Mouse (Mus musculus): ENCODE data around the gene Eif2b2.
A peak's percentile ranks its signal among the peaks of the same experiment; 100 is the strongest.

Eif2b2 gene

DNA sequence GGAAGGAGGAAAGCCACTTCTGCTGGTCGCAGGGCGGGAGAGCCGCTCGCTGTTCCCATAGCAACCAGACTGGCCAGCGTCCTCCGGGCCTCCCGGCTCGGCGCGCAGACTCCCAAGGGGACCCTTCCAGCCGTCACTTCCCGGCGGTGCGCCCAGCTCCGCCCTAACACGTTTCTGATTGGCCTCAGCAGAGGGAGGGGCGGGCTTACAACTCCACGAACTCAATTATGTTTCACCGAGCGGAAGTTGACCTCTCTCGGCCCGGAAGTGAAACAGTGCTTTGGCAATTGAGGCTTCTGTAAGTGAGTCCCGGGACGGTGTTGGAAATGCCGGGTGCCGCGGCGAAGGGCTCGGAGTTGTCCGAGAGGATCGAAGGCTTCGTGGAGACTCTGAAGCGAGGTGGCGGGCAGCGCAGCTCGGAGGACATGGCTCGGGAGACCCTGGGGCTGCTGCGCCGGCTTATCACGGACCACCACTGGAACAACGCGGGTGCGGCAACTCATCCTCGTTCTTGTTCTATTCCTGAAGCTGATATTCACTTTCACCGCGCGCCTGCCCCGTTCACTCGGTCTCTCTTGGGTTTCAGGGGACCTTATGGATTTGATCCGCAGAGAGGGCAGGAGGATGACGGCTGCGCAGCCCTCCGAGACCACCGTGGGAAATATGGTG, at the start of gene Eif2b2:
Eif2b2 (plus strand) TSS at position 246 of the 669 bp plus-strand sequence.
- peak; percentile 97 for DNase-seq (ENCODE audit: low read depth, low spot score)

DNA sequence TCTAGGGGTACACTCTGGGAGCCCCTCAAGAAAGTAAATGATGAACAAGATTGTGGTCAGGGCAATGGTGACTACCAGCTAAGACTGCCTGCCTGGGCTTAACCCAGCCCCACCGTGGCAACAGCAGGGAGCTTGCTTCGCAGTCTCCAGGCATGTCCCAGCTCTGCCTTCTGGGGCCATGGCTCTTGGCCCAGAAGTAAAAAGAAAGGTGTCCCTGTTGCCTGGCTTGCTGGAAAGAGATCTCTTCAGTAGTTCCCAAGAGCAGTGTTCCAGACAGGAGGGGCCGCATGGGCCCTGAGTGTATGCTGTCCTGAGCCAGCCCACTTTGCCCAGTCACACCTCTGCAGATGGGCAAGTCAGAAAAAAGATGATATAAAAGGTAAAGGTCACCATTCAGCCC, 49.4 kb upstream of the Eif2b2 start:
- DNase-seq (ENCODE audit: low read depth, low spot score) = no peak

DNA sequence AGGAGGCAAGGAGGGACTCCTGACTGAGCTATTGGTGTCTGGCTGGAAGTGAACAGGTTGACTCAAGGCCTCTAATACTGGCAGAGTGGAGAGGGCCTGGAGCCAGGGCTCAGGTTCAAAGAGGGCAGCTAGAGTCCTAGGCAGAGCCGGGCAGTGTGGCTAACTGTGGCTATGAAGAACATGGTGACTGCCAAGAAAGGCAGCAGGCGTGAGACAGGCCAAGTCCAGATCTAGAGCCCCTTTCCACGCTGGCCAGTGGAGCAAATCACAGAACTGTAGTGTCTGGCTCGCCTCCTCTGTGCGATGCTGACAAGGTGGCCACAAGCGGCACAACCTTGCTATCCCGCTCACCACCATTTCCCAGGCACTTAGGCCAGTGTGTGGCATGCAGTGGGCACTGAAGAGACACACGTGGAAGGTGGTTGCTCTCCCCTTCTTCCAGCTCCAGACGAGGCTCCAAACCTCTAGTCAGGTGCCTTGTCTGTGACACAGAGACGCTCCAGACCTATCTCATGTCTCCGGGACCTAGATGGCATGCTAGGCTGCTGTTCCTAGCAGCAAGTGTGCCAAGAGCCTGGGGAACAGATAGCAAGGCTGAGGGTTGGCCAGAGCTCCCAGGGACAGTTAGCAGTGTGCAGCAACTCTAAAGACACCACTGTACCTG, 48.9 kb upstream of the Eif2b2 start:
- DNase-seq (ENCODE audit: low read depth, low spot score) = no peak

DNA sequence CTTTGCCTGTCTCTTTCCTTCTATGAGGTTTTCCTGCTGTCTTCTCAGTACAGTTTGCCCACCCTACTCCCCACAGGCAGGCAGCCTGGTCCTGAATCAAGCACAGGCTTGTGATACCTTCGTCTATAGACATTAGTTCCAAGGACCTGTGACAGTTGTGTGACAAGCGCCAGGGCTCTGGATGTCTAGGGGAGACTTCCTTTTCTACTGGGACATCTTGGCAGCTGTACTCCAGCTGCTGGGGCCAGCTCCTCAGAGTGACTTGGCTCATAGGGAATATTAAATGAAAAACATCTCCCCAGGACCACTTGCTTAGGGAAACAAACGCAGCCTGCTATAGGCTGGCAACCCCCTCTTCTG, 48.4 kb upstream of the Eif2b2 start:
- no peak for DNase-seq (ENCODE audit: low read depth, low spot score)

DNA sequence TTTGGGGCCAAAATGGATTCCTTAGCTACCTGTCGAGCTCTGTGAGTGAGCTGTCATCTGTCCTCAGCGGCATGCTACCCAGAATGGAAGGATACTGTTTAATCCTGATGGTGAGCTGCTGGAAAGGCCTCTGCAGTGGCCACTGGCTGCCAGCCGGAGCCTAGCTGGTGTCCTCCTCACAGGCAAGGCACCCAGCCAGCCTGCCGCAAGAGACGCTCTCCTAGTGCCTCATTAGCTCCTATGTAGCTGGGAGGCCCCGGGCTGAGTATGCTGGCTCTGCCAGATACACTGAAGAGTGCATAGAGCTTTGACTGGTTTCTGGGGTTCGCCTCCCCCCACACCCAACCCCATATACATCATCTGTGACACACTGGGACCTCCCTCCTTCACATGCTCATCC, 45.3 kb upstream of the Eif2b2 start:
- DNase-seq (ENCODE audit: low read depth, low spot score) = no peak

DNA sequence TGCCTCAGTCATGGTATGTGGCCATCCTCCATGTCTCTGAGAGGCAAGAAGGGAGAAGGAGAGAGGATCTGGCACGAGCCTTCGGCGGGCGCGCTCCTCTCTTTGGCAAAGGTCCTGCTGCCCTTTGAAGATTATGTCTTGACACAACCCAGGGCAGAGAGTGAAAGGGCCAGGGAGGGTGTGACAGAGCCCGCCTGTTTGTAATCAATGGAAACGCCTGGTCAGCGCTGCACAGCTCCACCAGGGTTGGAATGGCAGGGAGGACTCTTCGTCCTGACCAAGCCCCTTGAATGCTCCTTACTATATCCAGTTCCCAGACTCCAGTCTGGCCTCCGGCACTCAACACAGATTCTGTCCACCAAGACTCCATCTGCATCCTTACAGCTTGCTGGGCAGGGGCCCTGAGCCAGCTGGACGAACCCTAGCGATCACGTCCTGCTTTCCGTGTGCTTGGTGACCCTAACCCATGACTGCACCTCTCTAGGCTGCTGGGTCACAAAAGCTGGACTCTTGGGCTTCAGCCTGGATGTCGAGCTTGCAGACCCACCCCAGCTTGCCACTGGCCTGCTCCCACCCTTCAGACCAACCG, 44.1 kb upstream of the Eif2b2 start:
- DNase-seq (ENCODE audit: low read depth, low spot score) = no peak

DNA sequence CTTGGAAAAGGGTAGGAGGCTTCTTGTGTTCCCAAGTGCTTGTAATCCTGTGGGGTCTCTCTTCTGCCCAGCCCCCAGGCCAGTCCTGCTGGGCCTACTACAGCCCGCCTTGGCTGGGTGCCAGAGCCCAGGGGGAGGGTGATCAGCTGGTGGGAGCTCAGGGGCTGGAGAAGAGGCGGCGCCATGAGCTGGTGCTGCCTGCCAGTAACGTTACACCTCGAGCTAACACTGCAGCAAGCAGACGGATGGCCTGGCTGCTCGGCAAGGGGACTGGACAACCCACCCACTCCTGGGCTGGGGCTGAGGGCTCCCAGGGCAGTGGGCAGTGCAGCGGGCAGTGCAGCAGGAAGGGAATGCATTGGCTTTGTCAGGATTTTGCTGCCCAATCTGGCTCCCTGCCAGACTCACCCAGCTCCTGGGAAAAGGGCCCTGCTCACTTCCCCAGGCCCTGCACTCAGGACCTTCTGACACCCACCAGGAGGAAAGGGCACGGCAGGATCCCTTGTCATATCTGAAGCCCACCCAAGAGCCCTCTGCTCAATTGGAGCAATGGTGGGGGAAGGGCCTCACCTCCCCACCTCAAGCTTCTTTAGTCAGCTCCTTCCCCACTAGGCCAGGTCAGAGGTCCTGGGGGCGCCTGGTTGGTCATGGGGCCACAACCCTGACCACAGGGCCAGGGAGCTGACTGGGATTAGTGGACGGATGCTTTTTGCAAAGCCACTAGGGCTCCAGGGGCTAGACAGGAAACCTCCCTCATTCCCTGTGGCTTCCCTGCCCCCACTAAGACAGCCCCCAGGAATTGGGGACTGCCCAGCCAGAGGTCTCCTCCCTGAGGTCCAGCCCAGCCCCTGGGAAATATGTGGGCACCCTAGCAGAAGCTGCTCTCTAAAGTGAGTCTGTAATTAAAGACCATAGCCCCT, 43.1 kb upstream of the Eif2b2 start:
- DNase-seq (ENCODE audit: low read depth, low spot score) = peak; percentile 19

DNA sequence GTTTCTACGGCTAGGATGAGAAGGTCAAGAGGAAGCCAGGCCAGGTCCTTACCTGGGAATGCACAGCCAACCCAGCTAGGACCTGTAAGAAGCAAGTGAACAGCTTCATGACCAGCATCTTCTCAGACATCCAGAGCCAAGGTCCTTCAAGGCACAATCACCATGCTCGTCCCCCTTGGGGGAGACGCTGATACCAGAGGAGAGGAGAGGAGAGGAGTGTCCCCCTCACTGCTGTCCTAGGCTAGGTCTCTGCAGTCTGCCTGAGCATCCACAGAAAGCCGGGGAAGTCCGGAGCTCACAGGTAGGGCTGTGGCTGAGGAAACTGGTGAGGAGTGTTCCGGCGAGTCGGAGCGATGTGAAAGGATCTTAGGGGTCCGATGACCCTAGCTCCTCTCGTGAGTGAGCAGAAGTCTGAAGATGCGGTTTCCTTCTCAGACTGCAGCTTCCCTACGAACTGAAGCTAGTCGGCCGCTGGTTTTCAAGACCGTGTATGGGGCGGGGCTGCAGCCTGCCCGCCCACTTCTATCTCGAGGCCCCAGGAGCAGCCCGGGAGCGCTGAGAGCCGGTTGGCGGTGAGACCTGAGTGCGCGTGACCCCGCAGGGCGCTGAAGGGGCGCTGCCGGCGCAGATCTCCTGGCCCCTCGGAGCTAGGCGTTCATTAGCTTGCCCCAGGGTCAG, 42.3 kb upstream of the Eif2b2 start:
- peak; percentile 38 for DNase-seq (ENCODE audit: low read depth, low spot score)

DNA sequence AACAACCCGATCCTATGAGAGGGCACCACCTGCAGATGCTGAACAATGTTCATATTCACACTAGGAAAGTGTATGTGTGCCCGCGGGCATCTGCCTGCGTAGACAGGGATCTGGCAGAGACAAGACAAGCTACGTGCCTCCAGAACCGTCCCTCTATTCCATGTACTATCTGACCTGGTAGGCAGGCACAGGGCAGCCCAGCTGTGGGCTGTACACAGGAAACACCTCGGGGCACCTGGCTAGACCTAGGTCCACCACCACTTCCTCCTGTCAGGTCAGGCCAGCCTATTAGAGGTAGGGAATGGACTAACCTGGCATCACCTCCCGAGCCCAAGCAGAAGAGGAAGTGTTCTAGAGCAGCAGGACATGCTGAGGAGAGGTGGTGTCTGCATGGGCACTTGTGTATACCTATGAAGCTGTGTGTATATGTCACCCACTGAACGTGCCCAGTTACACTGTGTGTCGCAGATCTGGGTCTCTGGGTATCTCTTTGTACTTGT, 41.5 kb upstream of the Eif2b2 start, which contains the start of gene Pgf:
Pgf (minus strand) TSS at position 51 of the 500 bp plus-strand sequence.
- no peak for DNase-seq (ENCODE audit: low read depth, low spot score)

DNA sequence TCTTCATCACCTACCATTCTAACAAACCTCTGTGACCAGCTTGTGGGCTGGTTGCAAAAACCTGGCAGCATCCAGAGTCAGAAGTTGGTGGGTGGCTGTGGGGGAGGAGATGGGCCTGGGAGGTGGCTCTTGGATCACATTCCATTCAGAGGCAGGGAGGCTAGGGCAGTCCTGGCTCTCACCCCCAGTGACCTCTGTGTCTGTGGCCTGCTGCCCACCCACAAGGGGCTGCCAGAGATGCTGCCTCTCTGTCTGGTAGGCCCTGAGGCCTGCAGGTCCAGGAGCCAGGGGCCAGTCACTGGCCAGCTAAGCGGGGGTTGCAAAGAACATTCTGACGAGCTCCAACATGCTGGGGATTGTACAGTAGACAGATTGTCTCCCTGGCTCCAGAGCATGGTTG, 41.0 kb upstream of the Eif2b2 start:
- DNase-seq (ENCODE audit: low read depth, low spot score) = no peak

DNA sequence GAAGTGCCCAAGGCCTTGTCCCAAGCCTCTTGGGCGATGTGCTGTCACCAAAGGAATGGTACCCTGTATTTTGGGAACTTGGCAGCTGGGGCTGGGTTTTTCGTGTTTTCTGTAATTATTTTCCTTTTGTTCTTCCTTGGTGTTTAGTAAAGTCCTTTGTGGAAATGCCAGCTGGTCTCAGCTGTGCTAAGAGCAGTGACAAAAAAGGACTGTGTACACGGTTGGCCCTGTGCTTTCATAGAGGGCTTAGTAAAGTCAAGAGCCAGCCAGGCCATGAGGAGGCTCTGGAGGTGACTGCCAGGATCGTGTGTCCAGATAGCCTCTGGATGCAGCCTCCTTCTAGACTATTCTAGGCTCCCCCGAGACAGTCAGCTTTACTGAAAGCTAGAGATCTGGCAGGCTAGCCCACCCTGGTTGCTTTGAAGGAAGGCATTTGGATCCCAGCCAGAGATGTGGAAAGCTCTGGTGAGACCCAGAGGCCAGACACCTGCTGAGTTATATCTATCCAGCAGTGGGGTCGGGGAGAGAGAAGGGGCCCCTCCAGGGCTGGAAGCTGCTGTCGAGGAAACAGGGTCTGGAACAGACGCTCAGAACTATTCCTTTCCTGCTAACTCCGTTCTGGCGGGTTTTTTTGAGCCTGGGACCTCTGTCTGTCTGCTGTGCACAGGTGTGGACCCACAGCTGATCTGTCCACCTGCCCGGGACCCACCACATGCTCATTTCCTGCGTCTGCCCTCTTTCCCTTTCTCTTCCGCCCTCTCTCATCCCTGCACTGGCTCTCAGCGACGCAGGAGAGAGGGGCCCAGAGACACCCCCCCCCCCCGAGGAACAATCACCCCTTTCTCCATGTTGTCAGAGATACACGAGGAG, 37.6 kb upstream of the Eif2b2 start:
- no peak for DNase-seq (ENCODE audit: low read depth, low spot score)

DNA sequence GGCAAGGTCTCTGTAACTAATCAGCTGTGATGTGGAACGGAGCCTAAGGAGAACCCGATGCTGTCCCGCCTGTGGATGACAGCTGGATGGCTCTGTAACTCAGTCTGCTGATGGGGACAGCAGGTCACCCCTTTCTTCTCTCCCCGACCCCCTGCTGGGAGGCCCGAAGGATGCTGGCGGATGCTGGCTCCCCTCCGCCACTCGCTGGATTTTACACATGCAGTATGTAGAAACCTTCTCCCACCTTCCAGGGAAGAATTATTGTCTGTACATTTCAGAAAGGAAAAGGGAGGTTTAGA, 37.0 kb upstream of the Eif2b2 start:
- DNase-seq (ENCODE audit: low read depth, low spot score) = no peak

DNA sequence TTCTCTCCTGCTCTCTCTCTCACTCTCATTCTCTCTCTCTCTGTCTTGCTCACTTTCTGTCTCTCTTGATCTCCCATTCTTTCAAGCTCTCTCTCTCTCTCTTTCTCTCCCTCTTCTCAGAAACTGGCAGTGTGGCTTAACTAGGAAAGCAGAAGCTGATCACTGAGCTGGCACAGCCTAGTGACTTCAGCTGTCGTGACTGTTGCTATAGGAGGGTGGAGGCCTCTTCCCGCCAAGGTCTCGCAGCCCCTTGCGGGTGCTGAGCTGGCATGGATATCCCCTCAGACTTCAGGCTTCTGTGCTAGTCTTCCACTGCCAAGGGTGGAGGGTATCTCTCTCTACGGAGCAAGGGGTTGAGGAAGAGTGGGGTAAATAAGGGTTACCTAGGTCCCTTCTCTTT, 36.4 kb upstream of the Eif2b2 start:
- DNase-seq (ENCODE audit: low read depth, low spot score) = no peak

DNA sequence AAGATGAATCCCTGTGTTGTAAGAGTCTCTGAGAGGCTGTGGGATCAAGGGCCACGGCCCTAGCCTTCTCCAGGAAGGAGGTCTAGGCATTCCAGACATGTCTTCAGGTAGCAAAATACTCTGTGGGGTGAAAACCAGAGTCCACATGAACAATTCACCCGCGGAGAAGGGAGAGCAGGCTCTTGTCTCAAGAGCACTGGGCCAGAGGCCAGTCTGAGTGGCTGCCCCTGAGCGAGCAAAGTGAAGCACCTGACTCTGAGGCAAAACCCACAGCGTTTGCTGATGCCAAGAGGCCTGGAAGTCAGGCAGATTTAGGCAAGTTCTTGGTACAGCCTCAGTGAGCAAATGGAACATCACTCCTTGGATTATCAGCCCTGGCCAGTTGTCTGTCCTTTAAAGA, 35.2 kb upstream of the Eif2b2 start:
- no peak for DNase-seq (ENCODE audit: low read depth, low spot score)

DNA sequence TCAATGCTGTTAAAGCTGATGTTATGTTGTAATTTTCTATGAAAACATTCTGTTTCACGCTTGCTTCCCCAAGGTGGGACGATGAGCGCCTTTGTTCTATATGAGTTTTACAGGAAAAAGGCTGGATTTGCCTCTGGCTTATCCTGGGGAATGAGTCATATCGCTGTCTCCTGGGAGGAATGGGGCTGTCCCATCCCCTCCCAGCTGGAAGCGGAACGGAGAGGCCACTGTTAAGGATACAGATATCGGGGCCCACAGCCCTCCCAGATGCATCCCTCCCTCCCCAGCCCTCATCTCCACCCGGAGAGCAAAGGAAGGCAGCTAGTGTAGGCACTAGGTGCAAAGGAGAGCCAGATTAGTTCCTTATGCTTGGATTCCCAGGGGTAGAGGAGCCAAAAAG, 33.5 kb upstream of the Eif2b2 start:
- no peak for DNase-seq (ENCODE audit: low read depth, low spot score)

DNA sequence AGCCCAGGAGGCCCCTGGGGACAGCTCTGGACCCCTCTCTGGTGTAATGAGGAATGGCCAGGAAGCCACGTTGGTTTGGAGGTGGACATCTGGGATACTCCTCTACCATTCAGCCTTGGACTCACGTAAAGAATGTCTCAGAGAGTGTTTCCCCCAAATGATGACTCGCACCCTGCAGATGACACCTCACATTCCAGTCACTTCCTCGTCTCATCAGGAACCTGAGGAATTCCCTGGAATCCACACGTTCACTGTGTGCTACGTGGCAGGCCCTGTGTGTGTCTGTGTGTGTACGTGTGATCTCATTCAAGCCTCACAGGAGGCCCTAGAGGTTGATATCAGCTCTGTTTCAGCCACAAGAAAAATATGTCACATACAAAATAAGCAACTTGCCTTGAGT, 32.9 kb upstream of the Eif2b2 start:
- DNase-seq (ENCODE audit: low read depth, low spot score) = no peak

DNA sequence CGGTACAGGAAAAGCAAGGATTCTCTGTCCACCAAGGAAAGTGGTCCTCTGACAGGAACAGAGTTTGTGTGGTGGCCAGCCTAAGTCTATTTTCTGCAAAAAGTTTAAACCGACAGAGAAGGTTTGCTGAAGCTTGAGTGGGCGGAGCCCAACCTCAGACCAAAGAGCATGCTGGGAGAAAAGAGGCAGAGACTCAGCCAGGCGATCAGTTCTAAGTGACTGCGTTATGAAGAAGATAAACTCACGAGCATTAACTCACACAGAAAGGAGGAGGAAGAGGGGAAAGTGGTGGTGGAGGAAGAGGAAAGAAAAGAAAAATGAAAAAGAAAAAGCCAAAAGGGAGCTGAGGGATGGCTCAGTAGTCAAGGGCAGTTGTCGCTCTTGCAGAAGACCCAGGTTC, 29.0 kb upstream of the Eif2b2 start:
- peak; percentile 33 for DNase-seq (ENCODE audit: low read depth, low spot score)

DNA sequence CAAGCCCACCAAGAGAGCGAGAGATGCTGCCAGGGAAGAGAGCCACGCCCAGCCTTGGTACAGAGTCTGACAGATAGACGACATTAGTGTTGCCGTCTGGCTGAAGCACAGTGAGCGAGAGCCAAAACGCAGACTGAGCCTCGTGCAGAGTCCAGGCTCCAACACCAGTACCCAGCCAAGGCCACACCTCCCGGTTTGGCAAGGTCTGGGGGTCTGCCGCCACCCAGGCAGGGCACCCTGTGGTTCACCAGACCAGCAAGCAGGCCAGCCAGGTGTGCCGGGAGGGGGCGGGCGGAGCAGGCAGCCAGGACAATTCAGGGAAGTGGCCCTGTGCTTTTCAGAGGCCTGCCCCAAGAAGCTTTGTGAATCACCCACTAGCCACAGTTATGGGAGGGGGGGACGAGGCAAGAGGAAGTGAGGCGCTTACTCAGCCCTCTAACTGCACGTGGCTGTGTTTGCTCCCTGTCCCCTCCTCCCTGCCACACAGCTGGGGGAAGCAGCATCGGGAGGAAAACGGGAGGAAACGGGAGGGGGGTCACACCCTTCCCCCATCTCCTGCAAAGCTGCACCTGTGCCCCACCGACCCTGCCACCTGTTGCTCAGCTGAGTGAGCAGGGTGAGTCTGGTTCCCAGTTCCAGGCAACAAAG, 26.7 kb upstream of the Eif2b2 start:
- DNase-seq (ENCODE audit: low read depth, low spot score) = no peak

DNA sequence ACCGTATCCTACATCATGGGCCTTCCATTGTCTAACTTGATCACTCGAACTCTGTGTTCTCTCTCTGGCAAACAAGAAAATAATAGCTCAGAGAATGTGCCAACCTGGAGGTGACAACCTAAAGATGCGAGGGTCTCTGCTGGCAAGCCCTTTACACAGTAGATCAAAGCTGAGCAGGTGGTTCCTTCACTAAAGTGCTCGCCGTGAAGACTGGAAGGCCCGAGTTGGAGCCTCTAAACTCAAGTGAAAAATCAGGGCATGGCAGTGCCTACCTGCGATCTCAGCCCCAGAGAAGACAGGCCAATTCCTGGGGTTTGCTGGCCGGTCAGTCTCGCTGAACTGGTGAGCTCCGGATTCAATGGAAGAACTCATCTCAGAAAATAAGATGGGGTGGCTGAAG, 26.1 kb upstream of the Eif2b2 start:
- no peak for DNase-seq (ENCODE audit: low read depth, low spot score)

Data from ES-CJ7 (cell line).